Mouse (Mus musculus) splenic B cell, adult 2 months (primary cell): ENCODE results near the gene Tpte.

Experiments
- DNase-seq: peaks from one replicate; pipeline ENCODE4 v3.0.0-alpha.2; 2011; ENCODE audit warnings: low read depth, low spot score
- H3K27me3 ChIP-seq: 2 replicates; pipeline ENCODE4 v1.6.1; 2012; ENCODE audit warnings: mild to moderate bottlenecking, low read length, moderate library complexity, mixed read lengths; ENCODE audit not compliant: control insufficient read depth, poor library complexity, insufficient read depth, severe bottlenecking
- H3K36me3 ChIP-seq: 2 replicates; pipeline ENCODE4 v1.6.1; 2012; ENCODE audit warnings: mild to moderate bottlenecking, low read length, moderate library complexity, mixed read lengths; ENCODE audit not compliant: control insufficient read depth, poor library complexity, insufficient read depth, severe bottlenecking

The Tpte gene

DNA sequence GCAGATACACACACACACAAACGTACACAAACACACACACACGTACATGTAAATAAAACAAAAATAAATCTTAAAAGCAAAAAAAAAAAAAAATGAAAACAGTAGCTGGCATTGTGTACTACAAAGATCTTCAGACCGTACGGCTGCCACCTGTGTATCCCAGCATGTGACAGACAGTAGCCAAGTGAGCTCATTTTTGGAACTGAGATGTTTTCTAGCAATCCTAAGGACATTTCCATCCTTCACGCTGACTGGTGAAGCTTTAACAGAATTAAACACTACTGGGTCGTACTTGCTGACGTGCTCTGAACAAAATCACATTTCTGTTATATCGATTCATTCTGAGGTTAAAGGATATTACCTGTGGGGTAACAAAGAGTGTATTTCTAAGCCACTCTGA is 112.0 kb downstream of the Tpte start:
- no peaks in the 10 kb centered on the region for H3K36me3 ChIP-seq
- no peak for DNase-seq
- no peaks in the 10 kb centered on the region for H3K27me3 ChIP-seq

DNA sequence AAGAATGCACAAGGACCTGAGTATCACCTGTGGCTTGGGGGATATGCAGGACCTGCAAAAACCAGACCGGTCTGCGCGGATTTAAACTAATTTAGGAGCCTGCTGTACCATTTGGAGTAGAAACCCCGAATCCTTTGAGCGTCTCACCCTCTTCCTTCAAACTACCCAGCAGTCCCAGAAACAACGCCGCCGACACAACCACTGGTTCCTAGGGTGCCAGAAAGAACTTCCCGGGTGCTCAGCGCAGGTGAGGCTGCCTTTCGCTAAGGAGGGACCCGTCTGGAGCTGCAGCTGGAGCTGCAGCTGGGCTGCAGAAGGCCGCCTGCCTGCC is 114.5 kb downstream of the Tpte start:
- no peak for DNase-seq

DNA sequence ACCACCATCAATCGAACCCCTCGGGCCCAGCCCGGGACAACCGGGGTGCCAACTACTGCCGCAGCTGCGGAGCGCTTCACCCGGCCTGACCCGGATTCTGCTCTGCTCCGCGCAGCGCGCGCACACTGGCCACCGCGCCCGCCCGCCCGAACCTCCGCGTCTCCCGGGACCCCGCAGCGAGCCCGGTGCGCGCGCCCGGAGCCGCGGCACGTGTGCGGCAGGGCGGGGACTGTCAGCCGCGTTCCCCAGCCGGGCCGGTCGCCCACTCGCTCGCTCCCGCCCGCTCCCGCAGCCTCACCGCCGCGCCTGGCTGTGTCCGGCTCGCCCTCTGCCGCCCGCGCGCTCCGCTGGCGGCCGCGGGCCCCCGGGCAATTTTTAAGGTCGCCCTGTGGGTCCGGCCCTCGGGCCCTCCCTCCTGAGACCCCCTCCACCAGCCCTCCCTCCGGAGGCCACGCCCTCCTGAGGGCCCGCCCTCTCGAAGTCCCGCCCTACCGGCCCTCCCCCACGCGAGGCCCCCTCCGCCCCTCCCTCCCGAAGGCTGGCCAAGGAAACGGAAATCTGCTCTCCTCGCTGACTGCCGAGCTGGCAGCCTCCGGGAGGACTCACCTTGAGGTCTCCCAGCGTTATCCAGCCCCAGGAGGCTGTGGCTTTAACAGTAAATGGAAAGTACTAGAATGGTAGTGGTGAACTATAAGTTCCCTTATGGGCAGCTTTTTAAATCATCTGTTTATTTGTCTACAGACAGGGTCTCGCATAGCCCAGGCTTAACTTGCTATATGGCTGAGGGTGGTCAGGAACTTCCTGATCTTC is 115.1 kb downstream of the Tpte start, which contains the start of gene Slc25a15:
TSS of gene Slc25a15 (minus strand) at position 456 of the 810 bp plus-strand sequence.
- H3K27me3 ChIP-seq, result no peaks in the 10 kb centered on the region
- peak; percentile 90 for DNase-seq
- H3K36me3 ChIP-seq, result no peaks in the 10 kb centered on the region

More for the DNA sequence above, 114.5 kb downstream of the Tpte start:
- H3K27me3 ChIP-seq, result no peaks in the 10 kb centered on the region
- no peaks in the 10 kb centered on the region for H3K36me3 ChIP-seq

DNA sequence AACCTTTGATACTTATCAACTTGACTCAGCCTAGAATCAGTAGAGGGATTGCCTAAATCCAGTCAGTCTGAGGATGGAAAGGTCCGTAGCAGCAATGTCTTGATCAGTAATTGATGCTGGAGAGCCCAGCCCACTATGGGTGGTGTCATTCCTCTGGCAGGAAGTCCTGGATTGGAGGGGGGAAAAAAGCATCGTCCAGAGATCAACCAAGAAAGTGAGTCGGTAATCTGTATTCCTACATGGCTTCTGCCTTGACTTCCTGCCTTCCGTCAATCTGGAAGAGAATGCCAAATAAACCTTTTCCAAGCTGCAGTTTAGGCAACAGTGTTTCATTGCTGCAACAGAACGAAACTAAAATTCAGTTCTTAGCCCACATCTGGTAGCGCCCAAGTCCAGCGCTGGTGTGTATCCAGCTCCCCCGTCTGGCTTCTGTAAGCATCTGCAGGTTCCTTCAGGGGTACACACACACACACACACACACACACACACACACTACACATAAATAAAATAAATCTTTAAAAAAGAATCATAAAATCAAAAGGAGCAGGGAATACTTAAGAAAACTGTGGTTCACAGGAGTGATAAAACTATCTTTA is 116.1 kb downstream of the Tpte start:
- Histone ChIP-seq H3K36me3 (no peaks in the 10 kb centered on the region), H3K27me3 (no peaks in the 10 kb centered on the region)
- no peak for DNase-seq

DNA sequence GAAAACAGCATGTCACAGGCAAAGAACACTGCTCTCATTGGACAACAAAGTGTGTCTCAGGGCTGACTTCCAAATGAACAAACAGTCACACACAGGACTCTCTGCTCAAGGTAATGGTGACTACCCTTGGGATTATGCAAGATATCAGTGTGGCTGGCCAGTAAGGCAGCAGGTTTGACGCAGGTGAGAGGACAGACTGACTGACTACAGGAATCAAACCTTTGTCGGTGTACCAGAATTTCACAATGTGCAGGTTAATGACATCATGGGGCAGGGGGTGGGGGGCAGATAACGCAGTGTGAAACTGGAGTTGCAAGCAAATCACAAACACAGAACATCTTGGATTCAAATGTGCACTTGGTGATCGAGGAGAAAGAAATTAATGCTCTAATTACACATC is 117.4 kb downstream of the Tpte start:
- Histone ChIP-seq H3K27me3 (no peaks in the 10 kb centered on the region), H3K36me3 (no peaks in the 10 kb centered on the region)
- DNase-seq, result no peak

DNA sequence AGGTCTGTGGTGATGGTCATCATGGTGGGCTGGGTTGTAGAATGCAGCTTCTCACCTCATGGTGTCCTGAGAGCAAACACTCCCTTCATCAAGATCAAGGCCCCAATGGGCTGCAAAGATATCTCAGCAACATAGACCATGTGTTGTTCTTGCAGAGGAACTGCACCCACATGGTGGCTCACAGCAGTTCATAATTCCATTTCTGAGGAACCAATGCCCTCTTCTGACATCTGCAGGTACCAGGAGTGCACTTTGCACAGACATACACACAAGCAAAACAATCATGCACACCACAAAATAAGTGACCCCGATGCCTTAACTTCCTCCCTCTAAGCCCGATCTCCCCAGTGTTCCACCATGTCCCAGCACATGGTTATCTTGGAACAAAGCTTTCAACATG is 120.0 kb downstream of the Tpte start:
- DNase-seq, result no peak
- no peaks in the 10 kb centered on the region for H3K27me3 ChIP-seq
- H3K36me3 ChIP-seq, result no peaks in the 10 kb centered on the region

DNA sequence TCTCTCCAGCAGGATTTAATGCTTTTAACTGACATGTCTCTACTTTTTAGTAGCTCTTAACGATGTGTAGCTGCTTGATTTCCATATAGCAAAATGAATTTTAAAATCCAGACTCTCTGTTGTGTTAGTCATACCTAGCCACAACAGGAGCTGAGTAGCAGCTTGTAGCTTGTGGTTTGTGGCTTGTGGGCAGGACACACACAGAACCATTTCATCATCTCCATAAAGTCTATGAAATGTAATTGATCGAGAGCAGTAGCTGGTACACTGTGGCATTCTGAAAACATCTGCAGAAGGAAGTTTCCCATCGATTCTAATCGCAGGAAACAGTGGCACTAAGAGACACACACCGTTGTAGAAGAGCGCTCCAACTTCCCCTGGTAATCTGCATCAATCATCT is 122.5 kb downstream of the Tpte start:
- Histone ChIP-seq H3K27me3 (no peaks in the 10 kb centered on the region), H3K36me3 (no peaks in the 10 kb centered on the region)
- DNase-seq, result no peak

DNA sequence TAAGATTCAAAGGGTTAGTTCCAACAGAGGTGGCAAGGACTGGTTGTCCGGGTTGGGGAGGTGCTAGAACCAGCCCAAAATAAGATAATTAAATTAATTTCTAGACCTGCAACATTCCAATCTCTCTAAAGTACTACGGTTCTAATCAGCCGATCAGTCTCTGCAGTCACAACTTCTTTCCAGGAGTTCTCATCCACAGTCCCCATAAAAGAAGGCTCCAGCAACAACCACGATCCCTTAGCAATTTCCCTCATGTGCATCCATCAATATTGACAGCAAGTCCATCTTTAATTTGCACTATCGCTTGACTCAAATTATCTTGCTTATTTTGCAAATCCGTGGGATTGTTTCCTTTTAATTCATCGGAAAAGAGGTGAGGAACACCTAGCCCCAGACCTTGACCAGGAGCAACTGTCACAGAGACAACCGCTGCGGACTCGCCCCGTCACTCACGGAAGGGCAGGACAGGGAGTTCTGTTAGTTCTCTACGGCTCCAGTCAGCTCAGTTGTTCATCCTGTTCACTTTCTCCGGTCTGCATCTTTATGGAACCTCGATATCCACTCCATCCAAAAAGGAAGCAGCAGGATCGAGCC is 127.5 kb downstream of the Tpte start:
- DNase-seq, result no peak
- Histone ChIP-seq H3K36me3 (no peaks in the 10 kb centered on the region; the same call in 1 of the 2 replicates), H3K27me3 (no peaks in the 10 kb centered on the region)

DNA sequence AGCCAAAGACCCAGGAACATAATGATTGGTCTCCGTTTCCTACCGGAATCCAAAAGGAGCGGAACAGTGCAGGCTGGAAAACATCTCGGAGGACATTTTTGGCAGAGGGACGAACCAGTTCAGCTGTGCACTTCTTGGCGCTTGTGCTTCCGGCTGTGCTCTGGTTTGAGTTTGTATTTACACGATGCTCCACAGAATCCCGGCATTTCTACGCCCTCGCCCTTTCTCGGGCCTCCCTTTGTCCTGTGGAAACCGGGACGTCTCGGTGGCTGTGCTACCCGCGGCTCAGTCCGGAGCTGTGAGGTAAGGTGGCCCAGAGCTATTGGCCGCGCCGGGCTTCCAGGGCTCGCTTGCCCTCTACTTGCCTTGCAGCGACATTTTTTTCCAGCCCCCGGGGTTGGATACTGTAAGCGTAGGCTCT is 128.1 kb downstream of the Tpte start, which contains the start of gene Mrps31:
TSS of gene Mrps31 (plus strand) at position 80 of the 421 bp plus-strand sequence.
- DNase-seq, result peak; percentile 86
- no peaks in the 10 kb centered on the region for H3K27me3 ChIP-seq
- H3K36me3 ChIP-seq, result no peaks in the 10 kb centered on the region; the same call in 1 of the 2 replicates

DNA sequence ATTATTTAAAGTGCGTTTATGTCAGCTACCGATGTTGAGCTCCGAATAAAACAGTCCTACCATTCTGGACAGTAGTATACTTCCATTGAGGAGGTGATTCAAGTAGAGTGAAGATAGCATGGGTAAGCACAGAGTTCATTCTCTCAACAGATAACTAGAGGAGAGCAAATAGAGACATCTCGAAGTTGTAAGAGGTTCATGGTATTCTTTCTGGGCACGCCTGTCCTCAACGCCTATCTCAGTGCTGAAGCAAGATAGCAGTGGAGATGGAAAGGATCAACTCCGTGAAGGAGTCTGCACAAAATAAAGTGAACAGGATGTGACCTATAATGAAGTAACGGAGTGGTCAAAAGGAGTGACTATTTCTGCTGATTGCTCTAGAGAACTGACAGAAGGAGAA is 128.7 kb downstream of the Tpte start:
- DNase-seq, result no peak
- no peaks in the 10 kb centered on the region; the same call in 1 of the 2 replicates for H3K36me3 ChIP-seq
- no peaks in the 10 kb centered on the region for H3K27me3 ChIP-seq
